Mouse (Mus musculus) midbrain, embryonic 16.5 days (tissue): ENCODE data around the gene Hs3st5. TPM values are rescaled to one million over a fixed set of nuclear protein-coding genes. Genes with fewer than 3 reads are reported as not detected.

ENCODE experiments used
- ATAC-seq: fragments of 200-750 bp; cut with Nextera tagmentation; 2 replicates; pipeline ENCODE4 v1.8.0; 2017; ENCODE audit warnings: moderate TSS enrichment
- H3K27ac ChIP-seq: fragments of 300-500 bp; sonication (generic); 2 replicates; pipeline ENCODE4 v1.5.1; 2014; ENCODE audit warnings: mild to moderate bottlenecking, low read length, mixed read lengths
- H3K27me3 ChIP-seq: fragments of 300-500 bp; sonication (generic); 2 replicates; pipeline ENCODE4 v1.6.1; 2014; ENCODE audit warnings: low read depth, low read length, mixed read lengths; ENCODE audit not compliant: control insufficient read depth, insufficient read depth
- H3K36me3 ChIP-seq: fragments of 300-500 bp; sonication (generic); 2 replicates; pipeline ENCODE4 v1.6.1; 2014; ENCODE audit warnings: mild to moderate bottlenecking, low read length, moderate library complexity, mixed read lengths; ENCODE audit not compliant: control insufficient read depth, insufficient read depth
- H3K4me1 ChIP-seq: fragments of 300-500 bp; sonication (generic); 2 replicates; pipeline ENCODE4 v1.6.1; 2014; ENCODE audit warnings: mild to moderate bottlenecking, low read length, mixed read lengths; ENCODE audit not compliant: control insufficient read depth, insufficient read depth
- H3K4me2 ChIP-seq: fragments of 300-500 bp; sonication (generic); 2 replicates; pipeline ENCODE4 v1.6.1; 2014; ENCODE audit warnings: mild to moderate bottlenecking, low read length, mixed read lengths
- H3K4me3 ChIP-seq: fragments of 300-500 bp; sonication (generic); 2 replicates; pipeline ENCODE4 v1.5.1; 2014; ENCODE audit warnings: low read depth, mild to moderate bottlenecking, low read length, moderate library complexity, mixed read lengths
- H3K9ac ChIP-seq: fragments of 300-500 bp; sonication (generic); 2 replicates; pipeline ENCODE4 v1.6.1; 2014; ENCODE audit warnings: low read depth, low read length, mixed read lengths
- H3K9me3 ChIP-seq: fragments of 300-500 bp; sonication (generic); replicated peaks from 2 replicates; pipeline ENCODE4 v1.6.1; 2014; ENCODE audit warnings: mild to moderate bottlenecking, low read length, mixed read lengths; ENCODE audit not compliant: control insufficient read depth, poor library complexity, severe bottlenecking
- WGBS: fragments of 180-500 bp; shearing (Covaris S2); extraction: QIAGEN DNeasy Blood & Tissue Kit; methylation state at CpG from one replicate; pipeline ENCODE4 v1.1.7; 2014; 5-methylcytosine and 5-hydroxymethylcytosine counted together
- polyA plus RNA-seq: library from polyadenylated mRNA; unstranded; fragments of >200 nt; fragmentation: Nextera tagmentation; extraction: Ambion mirVana; gene quantifications from 2 replicates; pipeline ENCODE4 v1.2.1, GENCODE M21; 2015

Gene Hs3st5
- polyA plus RNA-seq, 1 experiment from 2014 or later = 22.9 TPM

- H3K27ac ChIP-seq = no peak overlapping the region
- no peaks in the 10 kb centered on the region for H3K27me3 ChIP-seq
- no peaks in the 10 kb centered on the region for H3K9me3 ChIP-seq
- ATAC-seq = no peak
- no peaks in the 10 kb centered on the region for H3K36me3 ChIP-seq
- H3K4me2 ChIP-seq = no peak overlapping the region
- no peak overlapping the region for H3K9ac ChIP-seq
- H3K4me3 ChIP-seq = no peak overlapping the region
- peaks cover 2% of the 10 kb centered on the region; the same call in 1 of the 2 replicates for H3K4me1 ChIP-seq
- WGBS = 76% methylated on average over 4 of the region's 4 CpGs
These were observed 47.4 kb downstream of the Hs3st5 start for GRCm38 (mm10) chr10:36554057-36554456.

- H3K4me2 ChIP-seq = no peak overlapping the region
- H3K27ac ChIP-seq = no peak overlapping the region
- H3K9ac ChIP-seq = no peak overlapping the region
- H3K9me3 ChIP-seq = no peaks in the 10 kb centered on the region
- H3K4me1 ChIP-seq = peaks cover 2% of the 10 kb centered on the region; the same call in 1 of the 2 replicates
- no peaks in the 10 kb centered on the region for H3K36me3 ChIP-seq
- peak; percentile 89 for ATAC-seq
- no peak overlapping the region for H3K4me3 ChIP-seq
- WGBS = 51% methylated on average over 6 of the region's 6 CpGs
- no peaks in the 10 kb centered on the region for H3K27me3 ChIP-seq
These were observed 48.6 kb downstream of the Hs3st5 start for GRCm38 (mm10) chr10:36554941-36555888.

- ATAC-seq = peak; percentile 54; the same call in 1 of the 2 replicates
- H3K9ac ChIP-seq = no peak overlapping the region
- H3K4me1 ChIP-seq = peaks cover 2% of the 10 kb centered on the region; the same call in 1 of the 2 replicates
- no peak overlapping the region for H3K4me3 ChIP-seq
- H3K36me3 ChIP-seq = no peaks in the 10 kb centered on the region
- peak overlapping the region; percentile 42; the same call in 1 of the 2 replicates for H3K27ac ChIP-seq
- no peak overlapping the region for H3K4me2 ChIP-seq
- no peaks in the 10 kb centered on the region for H3K9me3 ChIP-seq
- no peaks in the 10 kb centered on the region for H3K27me3 ChIP-seq
- WGBS = 49% methylated on average over 2 of the region's 2 CpGs
These were observed 49.5 kb downstream of the Hs3st5 start for GRCm38 (mm10) chr10:36556128-36556527.

- Histone ChIP-seq H3K9me3 (no peaks in the 10 kb centered on the region), H3K36me3 (no peaks in the 10 kb centered on the region), H3K9ac (no peak overlapping the region), H3K27ac (no peak overlapping the region), H3K27me3 (no peaks in the 10 kb centered on the region), H3K4me1 (peaks cover 2% of the 10 kb centered on the region; the same call in 1 of the 2 replicates), H3K4me3 (no peak overlapping the region), H3K4me2 (no peak overlapping the region)
- ATAC-seq = no peak
- WGBS = 88% methylated on average over 6 of the region's 6 CpGs
These were observed 51.1 kb downstream of the Hs3st5 start for GRCm38 (mm10) chr10:36557673-36558072.

GRCm38 (mm10) chr10:36558736-36559135, 52.1 kb downstream of the Hs3st5 start:
- H3K4me3 ChIP-seq = no peak overlapping the region
- no peak for ATAC-seq

GRCm38 (mm10) chr10:36567258-36567657, 60.6 kb downstream of the Hs3st5 start:
- Histone ChIP-seq H3K36me3 (no peaks in the 10 kb centered on the region), H3K4me1 (peaks cover 8% of the 10 kb centered on the region), H3K9me3 (no peaks in the 10 kb centered on the region), H3K9ac (no peak overlapping the region), H3K4me3 (no peak overlapping the region), H3K27me3 (no peaks in the 10 kb centered on the region), H3K27ac (peak overlapping the region; percentile 35), H3K4me2 (no peak overlapping the region)
- ATAC-seq = peak; percentile 86
- 19% methylated on average over 2 of the region's 2 CpGs for WGBS

More at GRCm38 (mm10) chr10:36558736-36559135, 52.1 kb downstream of the Hs3st5 start:
- Histone ChIP-seq H3K27ac (no peak overlapping the region), H3K4me2 (no peak overlapping the region), H3K9ac (no peak overlapping the region), H3K36me3 (no peaks in the 10 kb centered on the region), H3K4me1 (peaks cover 2% of the 10 kb centered on the region; the same call in 1 of the 2 replicates), H3K27me3 (no peaks in the 10 kb centered on the region), H3K9me3 (no peaks in the 10 kb centered on the region)
- 88% methylated on average over 5 of the region's 5 CpGs for WGBS

GRCm38 (mm10) chr10:36572540-36572939, 65.9 kb downstream of the Hs3st5 start:
- WGBS = 36% methylated on average over 3 of the region's 3 CpGs
- Histone ChIP-seq H3K9ac (no peak overlapping the region), H3K4me3 (no peak overlapping the region), H3K4me2 (no peak overlapping the region), H3K9me3 (no peaks in the 10 kb centered on the region), H3K4me1 (no peaks in the 10 kb centered on the region), H3K27me3 (no peaks in the 10 kb centered on the region), H3K36me3 (no peaks in the 10 kb centered on the region), H3K27ac (peak overlapping the region; percentile 24; the same call in 1 of the 2 replicates)
- 0 out of 2 replicates have a peak, but pooled peaks have one; percentile 51 for ATAC-seq

- WGBS = 36% methylated on average over 4 of the region's 4 CpGs
- Histone ChIP-seq H3K4me3 (no peak overlapping the region), H3K27ac (no peak overlapping the region), H3K4me1 (no peaks in the 10 kb centered on the region), H3K36me3 (no peaks in the 10 kb centered on the region), H3K9me3 (no peaks in the 10 kb centered on the region), H3K27me3 (no peaks in the 10 kb centered on the region), H3K9ac (no peak overlapping the region), H3K4me2 (no peak overlapping the region)
- ATAC-seq = 0 out of 2 replicates have a peak, but pooled peaks have one; percentile 56
These were observed 71.9 kb downstream of the Hs3st5 start for GRCm38 (mm10) chr10:36578375-36579145.
